Mouse (Mus musculus): ENCODE results near the gene Nr1d1. TPM values are rescaled to one million over a fixed set of nuclear protein-coding genes. Genes with fewer than 3 reads are reported as not detected.

The Nr1d1 gene
- polyA plus RNA-seq, 1 experiment from 2014 or later: 0.93 TPM

DNA sequence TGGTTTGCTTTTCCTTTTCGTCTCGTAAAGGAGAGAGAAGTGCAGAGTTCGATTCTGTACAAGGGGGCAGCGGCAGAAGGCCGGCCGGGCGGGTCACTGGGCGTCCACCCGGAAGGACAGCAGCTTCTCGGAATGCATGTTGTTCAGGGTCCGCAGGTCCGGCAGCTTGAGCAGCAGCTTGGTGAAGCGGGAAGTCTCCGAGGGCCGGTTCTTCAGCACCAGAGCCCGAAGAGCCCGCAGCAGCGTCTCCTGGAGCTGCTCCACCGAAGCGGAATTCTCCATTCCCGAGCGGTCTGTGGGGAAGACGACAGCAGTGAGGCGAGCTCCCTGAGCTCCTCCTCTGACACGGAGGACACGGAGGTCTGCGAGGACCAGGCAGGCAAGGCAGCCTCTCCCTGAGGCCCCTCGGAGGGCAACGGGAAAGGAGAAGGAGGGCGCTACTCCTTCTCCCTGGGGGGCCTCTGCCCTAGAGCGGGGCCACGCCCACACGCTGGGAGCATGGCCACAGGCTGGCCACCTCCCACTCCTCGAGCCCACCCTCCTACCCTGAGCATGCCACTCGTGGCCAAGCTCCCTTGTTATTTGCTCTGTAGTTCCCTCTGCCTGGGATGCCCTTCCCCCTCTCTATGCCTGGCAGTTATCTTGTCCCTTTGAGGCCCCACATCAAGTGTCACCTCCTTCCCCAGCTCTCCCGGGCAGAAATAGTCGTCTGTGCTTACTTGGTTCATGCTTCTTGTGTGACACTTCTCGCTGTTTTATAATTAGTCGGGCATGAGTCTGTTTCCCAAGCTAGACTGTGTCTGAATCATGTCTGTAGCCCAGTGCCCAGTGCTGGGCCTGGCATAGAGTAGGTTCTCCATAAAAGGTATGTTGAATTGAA lies 6.8 kb downstream of the Nr1d1 start:
- no peaks in the 10 kb centered on the region for H3K9me3 ChIP-seq (ENCODE audit: control insufficient read depth, low read length)
- ATAC-seq (ENCODE audit: low FRiP score): no peak
- peak; percentile 88 for DNase-seq (ENCODE audit: low spot score, missing footprints)
- peak overlapping the region; percentile 54 for H3K9ac ChIP-seq (ENCODE audit: low read length)
- H3K36me3 ChIP-seq (ENCODE audit: control insufficient read depth, insufficient read depth, low read length): peaks cover 4% of the 10 kb centered on the region
- H3K4me1 ChIP-seq (ENCODE audit: control insufficient read depth, insufficient read depth, low read length): peaks cover 30% of the 10 kb centered on the region
- no peaks in the 10 kb centered on the region for H3K27me3 ChIP-seq (ENCODE audit: control insufficient read depth, insufficient read depth, low read length)
- 27% methylated on average over 39 of the region's 39 CpGs for WGBS
- peak overlapping the region; percentile 26 for H3K4me3 ChIP-seq (ENCODE audit: low read depth, low read length)
- peak overlapping the region; percentile 49 for H3K4me2 ChIP-seq
- H3K27ac ChIP-seq (ENCODE audit: low read depth, low read length): peak overlapping the region; percentile 83

- peaks cover 28% of the 10 kb centered on the region for H3K4me1 ChIP-seq (ENCODE audit: control insufficient read depth, insufficient read depth, low read length)
- H3K36me3 ChIP-seq (ENCODE audit: control insufficient read depth, insufficient read depth, low read length): peaks cover 4% of the 10 kb centered on the region
- H3K9ac ChIP-seq (ENCODE audit: low read length): peak overlapping the region; percentile 54; the same call in 1 of the 2 replicates
- H3K4me2 ChIP-seq: peak overlapping the region; percentile 49
- no peaks in the 10 kb centered on the region for H3K9me3 ChIP-seq (ENCODE audit: control insufficient read depth, low read length)
- H3K4me3 ChIP-seq (ENCODE audit: low read depth, low read length): peak overlapping the region; percentile 26; the same call in 1 of the 2 replicates
- H3K27ac ChIP-seq (ENCODE audit: low read depth, low read length): peak overlapping the region; percentile 83
- ATAC-seq (ENCODE audit: low FRiP score) (0 out of 2 replicates have a peak, but pooled peaks have one; percentile 9), DNase-seq (ENCODE audit: low spot score, missing footprints) (no peak)
- no peaks in the 10 kb centered on the region for H3K27me3 ChIP-seq (ENCODE audit: control insufficient read depth, insufficient read depth, low read length)
- whole genome bisulfite sequencing: 19% methylated on average over 4 of the region's 4 CpGs
Observed at GRCm38 (mm10) chr11:98767713-98768112, 7.4 kb downstream of the Nr1d1 start.

DNA sequence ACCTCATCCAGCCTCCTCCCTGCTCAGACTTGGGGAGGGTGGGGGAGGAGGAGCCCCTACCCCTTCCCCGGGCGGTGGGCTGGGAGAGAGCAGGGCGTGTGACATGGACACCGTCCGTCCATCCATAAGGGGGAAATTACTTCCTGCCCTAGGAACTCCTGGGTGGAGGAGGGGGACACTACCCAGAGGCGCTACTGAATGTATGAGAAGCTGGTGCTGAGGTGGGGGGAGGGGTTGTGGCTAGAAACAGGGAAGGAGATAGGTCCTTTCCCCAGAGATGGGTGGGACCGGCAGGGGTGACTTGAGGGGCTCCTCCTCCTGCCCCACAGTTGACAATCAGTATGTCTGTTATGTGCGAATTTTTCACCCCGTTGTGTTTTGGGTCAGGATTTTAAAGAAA lies 7.9 kb downstream of the Nr1d1 start:
- ATAC-seq (ENCODE audit: low FRiP score) (peak; percentile 75), DNase-seq (ENCODE audit: low spot score, missing footprints) (peak; percentile 92)
- Histone ChIP-seq H3K27me3 (ENCODE audit: control insufficient read depth, insufficient read depth, low read length) (no peaks in the 10 kb centered on the region), H3K36me3 (ENCODE audit: control insufficient read depth, insufficient read depth, low read length) (peaks cover 4% of the 10 kb centered on the region), H3K9ac (ENCODE audit: low read length) (peak overlapping the region; percentile 17; the same call in 1 of the 2 replicates), H3K4me3 (ENCODE audit: low read depth, low read length) (no peak overlapping the region), H3K4me1 (ENCODE audit: control insufficient read depth, insufficient read depth, low read length) (peaks cover 28% of the 10 kb centered on the region), H3K4me2 (no peak overlapping the region), H3K9me3 (ENCODE audit: control insufficient read depth, low read length) (no peaks in the 10 kb centered on the region), H3K27ac (ENCODE audit: low read depth, low read length) (no peak overlapping the region; the same call in 1 of the 2 replicates)
- 23% methylated on average over 9 of the region's 9 CpGs for WGBS

GRCm38 (mm10) chr11:98766816-98767215 lies 8.3 kb downstream of the Nr1d1 start:
- WGBS: 57% methylated on average over 5 of the region's 5 CpGs
- Histone ChIP-seq H3K9me3 (ENCODE audit: control insufficient read depth, low read length) (no peaks in the 10 kb centered on the region), H3K9ac (ENCODE audit: low read length) (peak overlapping the region; percentile 17), H3K27me3 (ENCODE audit: control insufficient read depth, insufficient read depth, low read length) (no peaks in the 10 kb centered on the region), H3K4me3 (ENCODE audit: low read depth, low read length) (no peak overlapping the region), H3K4me2 (no peak overlapping the region), H3K27ac (ENCODE audit: low read depth, low read length) (no peak overlapping the region), H3K36me3 (ENCODE audit: control insufficient read depth, insufficient read depth, low read length) (peaks cover 4% of the 10 kb centered on the region), H3K4me1 (ENCODE audit: control insufficient read depth, insufficient read depth, low read length) (peaks cover 28% of the 10 kb centered on the region)
- DNase-seq (ENCODE audit: low spot score, missing footprints) (no peak), ATAC-seq (ENCODE audit: low FRiP score) (peak; percentile 39)

- Histone ChIP-seq H3K9me3 (ENCODE audit: control insufficient read depth, low read length) (no peaks in the 10 kb centered on the region), H3K4me1 (ENCODE audit: control insufficient read depth, insufficient read depth, low read length) (peaks cover 28% of the 10 kb centered on the region), H3K36me3 (ENCODE audit: control insufficient read depth, insufficient read depth, low read length) (peaks cover 4% of the 10 kb centered on the region), H3K4me2 (no peak overlapping the region), H3K27ac (ENCODE audit: low read depth, low read length) (no peak overlapping the region), H3K4me3 (ENCODE audit: low read depth, low read length) (no peak overlapping the region), H3K27me3 (ENCODE audit: control insufficient read depth, insufficient read depth, low read length) (no peaks in the 10 kb centered on the region), H3K9ac (ENCODE audit: low read length) (no peak overlapping the region; the same call in 1 of the 2 replicates)
- ATAC-seq (ENCODE audit: low FRiP score) (no peak; the same call in 1 of the 2 replicates), DNase-seq (ENCODE audit: low spot score, missing footprints) (peak; percentile 82)
- WGBS: 50% methylated on average over 2 of the region's 2 CpGs
Observed at GRCm38 (mm10) chr11:98766346-98766745, 8.8 kb downstream of the Nr1d1 start.

GRCm38 (mm10) chr11:98765421-98766309 lies 9.5 kb downstream of the Nr1d1 start:
- H3K4me1 ChIP-seq (ENCODE audit: control insufficient read depth, insufficient read depth, low read length): peaks cover 28% of the 10 kb centered on the region
- H3K27ac ChIP-seq (ENCODE audit: low read depth, low read length): peak overlapping the region; percentile 25; the same call in 1 of the 2 replicates
- no peak overlapping the region for H3K9ac ChIP-seq (ENCODE audit: low read length)
- ATAC-seq (ENCODE audit: low FRiP score): no peak
- H3K4me3 ChIP-seq (ENCODE audit: low read depth, low read length): no peak overlapping the region
- no peaks in the 10 kb centered on the region for H3K9me3 ChIP-seq (ENCODE audit: control insufficient read depth, low read length)
- no peak for DNase-seq (ENCODE audit: low spot score, missing footprints)
- no peak overlapping the region for H3K4me2 ChIP-seq
- H3K27me3 ChIP-seq (ENCODE audit: control insufficient read depth, insufficient read depth, low read length): no peaks in the 10 kb centered on the region
- 65% methylated on average over 8 of the region's 9 CpGs for WGBS
- peaks cover 4% of the 10 kb centered on the region for H3K36me3 ChIP-seq (ENCODE audit: control insufficient read depth, insufficient read depth, low read length)

GRCm38 (mm10) chr11:98764746-98765145 lies 10.4 kb downstream of the Nr1d1 start:
- Histone ChIP-seq H3K27ac (ENCODE audit: low read depth, low read length) (no peak overlapping the region), H3K4me1 (ENCODE audit: control insufficient read depth, insufficient read depth, low read length) (peaks cover 28% of the 10 kb centered on the region), H3K27me3 (ENCODE audit: control insufficient read depth, insufficient read depth, low read length) (no peaks in the 10 kb centered on the region), H3K4me3 (ENCODE audit: low read depth, low read length) (no peak overlapping the region), H3K9me3 (ENCODE audit: control insufficient read depth, low read length) (no peaks in the 10 kb centered on the region), H3K36me3 (ENCODE audit: control insufficient read depth, insufficient read depth, low read length) (peaks cover 4% of the 10 kb centered on the region), H3K9ac (ENCODE audit: low read length) (no peak overlapping the region), H3K4me2 (no peak overlapping the region)
- ATAC-seq (ENCODE audit: low FRiP score) (no peak), DNase-seq (ENCODE audit: low spot score, missing footprints) (no peak)

DNA sequence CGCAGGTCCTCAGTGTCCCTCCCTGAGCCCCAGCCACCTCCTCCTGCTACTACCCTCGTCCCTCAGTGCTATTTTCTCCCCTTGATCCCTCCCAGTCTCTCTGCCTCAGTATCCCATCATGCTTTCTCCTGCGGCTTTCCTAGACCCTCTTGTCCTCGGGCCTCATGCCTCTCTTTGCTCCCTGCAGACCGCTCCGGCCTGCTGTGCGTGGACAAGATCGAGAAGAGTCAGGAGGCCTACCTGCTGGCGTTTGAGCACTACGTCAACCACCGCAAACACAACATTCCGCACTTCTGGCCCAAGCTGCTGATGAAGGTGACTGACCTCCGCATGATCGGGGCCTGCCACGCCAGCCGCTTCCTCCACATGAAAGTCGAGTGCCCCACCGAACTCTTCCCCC lies 11.0 kb downstream of the Nr1d1 start:
- no peak overlapping the region for H3K27ac ChIP-seq (ENCODE audit: low read depth, low read length)

More for the DNA sequence above, 11.0 kb downstream of the Nr1d1 start:
- H3K4me3 ChIP-seq (ENCODE audit: low read depth, low read length): no peak overlapping the region
- H3K36me3 ChIP-seq (ENCODE audit: control insufficient read depth, insufficient read depth, low read length): peaks cover 4% of the 10 kb centered on the region
- no peak overlapping the region for H3K9ac ChIP-seq (ENCODE audit: low read length)
- DNase-seq (ENCODE audit: low spot score, missing footprints) (no peak), ATAC-seq (ENCODE audit: low FRiP score) (no peak)
- H3K27me3 ChIP-seq (ENCODE audit: control insufficient read depth, insufficient read depth, low read length): no peaks in the 10 kb centered on the region
- H3K4me1 ChIP-seq (ENCODE audit: control insufficient read depth, insufficient read depth, low read length): peaks cover 28% of the 10 kb centered on the region
- H3K4me2 ChIP-seq: no peak overlapping the region
- H3K9me3 ChIP-seq (ENCODE audit: control insufficient read depth, low read length): no peaks in the 10 kb centered on the region
- WGBS: 84% methylated on average over 18 of the region's 18 CpGs

Measured in midbrain, embryonic 11.5 days (tissue).